Mouse (Mus musculus): ENCODE measurements around the gene Slc29a4. TPM values are rescaled to one million over a fixed set of nuclear protein-coding genes. Genes with fewer than 3 reads are reported as not detected.

Slc29a4 gene
- polyA plus RNA-seq, 1 experiment from 2014 or later = 9.7 TPM

Other genes with a start within 250 kb of the Slc29a4 start
- gene Ap5z1, start 228.6 kb upstream of the Slc29a4 start, polyA plus RNA-seq (2014; fragmentation: Nextera tagmentation; extraction: Ambion mirVana) = 10.5 and 12.3 TPM in 2 replicates
- 0.04 and 0.15 TPM in 2 replicates for gene Papolb, start 162.4 kb upstream of the Slc29a4 start, polyA plus RNA-seq (2014; fragmentation: Nextera tagmentation; extraction: Ambion mirVana)
- gene Radil, start 141.4 kb upstream of the Slc29a4 start, polyA plus RNA-seq (2014; fragmentation: Nextera tagmentation; extraction: Ambion mirVana) = 2.4 and 2.5 TPM in 2 replicates
- 1.6 and 1.7 TPM in 2 replicates for gene Mmd2, start 83.7 kb upstream of the Slc29a4 start, polyA plus RNA-seq (2014; fragmentation: Nextera tagmentation; extraction: Ambion mirVana)
- gene Wipi2, start 64.8 kb upstream of the Slc29a4 start, polyA plus RNA-seq (2014; fragmentation: Nextera tagmentation; extraction: Ambion mirVana) = 45.6 and 46.5 TPM in 2 replicates
- gene Tnrc18, start 125.2 kb downstream of the Slc29a4 start, polyA plus RNA-seq (2014; fragmentation: Nextera tagmentation; extraction: Ambion mirVana) = 31.3 TPM in 2 replicates
- gene Fbxl18, start 202.9 kb downstream of the Slc29a4 start, polyA plus RNA-seq (2014; fragmentation: Nextera tagmentation; extraction: Ambion mirVana) = 10.3 and 10.8 TPM in 2 replicates
- gene Actb, start 214.2 kb downstream of the Slc29a4 start, polyA plus RNA-seq (2014; fragmentation: Nextera tagmentation; extraction: Ambion mirVana) = 15,561 and 16,510 TPM in 2 replicates